Mouse (Mus musculus): Measurements from ENCODE around the gene Nrxn1.
"Not testable (repeated sequence)": the region's sequence is repeated elsewhere in the genome, so short reads cannot be mapped to it uniquely, and the experiment has no call there.

The Nrxn1 gene

DNA sequence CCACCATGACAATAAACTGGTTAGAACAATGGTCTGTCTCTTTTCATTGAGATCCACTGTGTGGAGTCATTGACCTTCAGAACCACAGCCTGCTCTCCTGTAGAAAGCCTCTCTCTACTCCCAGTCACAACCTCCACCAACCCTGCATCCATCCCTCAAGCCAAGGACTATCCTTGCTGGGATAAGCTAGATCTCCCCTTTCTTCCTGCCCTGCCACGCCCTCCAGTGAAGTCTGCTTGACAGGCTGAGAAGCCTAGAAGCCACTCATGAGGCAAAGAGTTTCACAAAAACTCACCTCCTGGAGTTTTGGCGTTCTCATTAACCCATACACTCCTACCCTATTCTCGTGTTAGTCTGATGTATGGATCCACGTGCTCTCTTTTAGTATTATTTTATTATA, 821.7 kb downstream of the Nrxn1 start:
- in situ Hi-C loops (cut with MseI, MboI) = no loop called here

DNA sequence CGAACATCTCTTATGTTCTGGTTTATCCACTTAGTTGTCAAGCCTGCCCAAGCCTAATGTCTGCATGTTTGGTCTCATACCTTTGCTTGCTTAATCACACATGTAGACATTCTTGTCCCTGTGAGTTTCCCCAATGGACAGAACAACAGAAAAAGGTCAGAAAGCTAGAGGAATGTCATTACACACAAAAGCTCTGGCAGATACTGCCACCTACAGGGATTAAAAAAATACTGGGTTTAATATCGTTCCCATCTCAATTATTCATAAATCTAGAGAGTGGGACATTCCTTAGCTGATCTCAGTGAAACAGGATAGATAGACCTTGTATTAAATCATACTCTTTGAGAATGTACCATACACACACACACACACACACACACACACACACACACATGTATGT, 823.7 kb downstream of the Nrxn1 start:
- in situ Hi-C loops (cut with MseI, MboI) = no loop called here

DNA sequence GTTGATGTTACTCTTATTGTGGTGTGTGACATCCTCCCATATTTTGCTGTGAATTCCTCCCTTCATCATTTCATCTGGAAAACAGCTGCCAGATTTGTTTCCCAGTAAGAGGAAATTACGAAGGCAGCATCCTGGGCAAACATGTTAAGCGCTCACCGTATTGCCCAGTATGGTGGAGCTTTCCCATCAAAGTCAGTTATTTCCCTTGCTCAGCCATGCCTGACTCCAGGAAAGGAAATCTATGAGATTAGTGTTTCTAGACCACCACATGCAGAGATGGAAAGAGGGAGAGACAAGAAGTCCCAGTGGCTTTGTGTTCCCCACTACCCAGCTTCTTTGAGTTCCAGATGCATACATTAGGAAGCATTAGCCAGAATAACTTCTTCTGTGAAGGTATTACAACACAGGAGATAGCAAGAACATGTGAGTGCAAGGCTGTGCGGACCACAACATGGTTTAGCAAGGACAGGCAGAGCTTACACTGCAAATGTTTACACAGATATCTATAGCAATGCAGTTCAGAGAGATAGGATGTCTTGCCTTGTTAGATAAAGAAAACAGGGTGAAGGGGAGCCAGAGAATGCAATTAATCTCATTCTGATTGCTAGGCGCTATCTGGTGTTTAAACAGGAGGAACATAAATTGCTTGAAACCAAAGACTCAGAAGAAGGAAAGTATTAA, 839.3 kb downstream of the Nrxn1 start:
- in situ Hi-C loops (cut with MseI, MboI) = no loop called here

DNA sequence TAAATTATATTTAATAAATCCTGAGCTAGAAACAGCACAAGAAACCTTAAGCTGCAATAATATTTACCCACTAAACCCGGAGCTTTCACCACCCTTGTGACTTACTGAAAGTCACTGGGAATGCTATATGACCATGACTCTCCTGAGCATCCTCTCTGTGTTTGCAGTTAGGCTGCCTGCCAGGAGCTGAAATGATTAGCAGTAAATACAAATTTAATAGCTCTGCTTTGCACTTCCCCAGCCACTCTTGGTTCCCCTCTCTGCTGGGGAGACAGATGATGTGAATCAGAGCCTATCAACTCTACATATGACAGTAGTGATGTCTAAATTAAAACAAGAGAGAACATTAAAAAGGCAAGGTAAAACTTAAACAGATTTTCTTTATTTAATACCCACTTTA, 840.7 kb downstream of the Nrxn1 start:
- in situ Hi-C loops (cut with MseI, MboI) = no loop called here

DNA sequence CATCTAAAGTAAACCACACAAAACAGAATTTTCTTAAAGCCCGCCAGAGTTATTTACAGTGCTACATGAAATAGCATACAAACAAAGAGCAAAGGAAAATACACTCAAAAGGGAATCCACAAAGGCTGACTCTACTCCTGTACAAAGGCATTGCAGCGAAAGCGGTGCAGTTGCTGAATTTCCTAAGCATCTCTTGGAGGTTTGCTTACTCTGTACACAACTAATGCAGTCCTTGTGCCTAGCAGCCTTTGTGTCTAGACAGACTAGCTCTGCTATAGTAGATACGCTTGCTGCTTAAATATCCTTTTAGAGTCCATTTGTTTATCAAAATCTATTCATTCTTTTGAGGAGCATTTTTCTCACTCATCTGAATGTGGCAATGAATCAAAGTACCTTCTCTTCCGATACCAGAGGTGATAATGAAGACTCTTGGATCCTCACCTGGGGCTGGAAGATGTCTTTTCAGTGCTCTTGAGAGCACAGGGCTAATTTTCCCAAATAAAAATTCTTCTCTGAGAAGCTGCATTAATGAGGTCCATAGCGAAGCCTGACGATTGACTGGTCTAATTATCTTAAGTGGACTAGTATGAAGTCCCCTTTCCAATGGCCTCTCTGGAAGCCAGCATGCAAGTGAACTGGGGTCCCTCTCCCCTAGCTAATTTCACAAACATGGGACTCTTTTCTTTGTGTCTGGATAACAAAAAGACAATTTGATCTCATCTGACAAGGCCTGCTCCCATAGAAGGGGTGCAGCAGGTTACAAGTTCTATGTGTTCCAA, 845.6 kb downstream of the Nrxn1 start:
- in situ Hi-C loops (cut with MseI, MboI) = no loop called here

DNA sequence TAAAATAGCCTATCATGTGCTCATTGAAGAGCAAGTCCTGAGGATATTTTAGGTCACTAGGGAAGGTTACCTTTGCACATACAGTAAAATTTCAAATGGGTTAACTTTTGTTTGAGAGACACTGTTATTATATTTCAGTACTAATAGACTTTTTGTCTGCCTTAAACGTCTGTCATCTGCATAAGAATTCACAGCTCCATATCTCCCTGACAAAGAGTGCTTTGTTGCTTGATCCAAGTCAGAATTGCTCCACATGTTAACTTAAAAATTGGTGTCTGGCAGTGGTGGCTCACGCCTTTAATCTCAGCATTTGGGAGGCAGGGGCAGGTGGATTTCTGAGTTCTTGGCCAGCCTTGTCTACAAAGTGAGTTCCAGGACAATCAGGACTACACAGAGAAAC, 848.5 kb downstream of the Nrxn1 start:
- in situ Hi-C loops (cut with MseI, MboI) = no loop called here

DNA sequence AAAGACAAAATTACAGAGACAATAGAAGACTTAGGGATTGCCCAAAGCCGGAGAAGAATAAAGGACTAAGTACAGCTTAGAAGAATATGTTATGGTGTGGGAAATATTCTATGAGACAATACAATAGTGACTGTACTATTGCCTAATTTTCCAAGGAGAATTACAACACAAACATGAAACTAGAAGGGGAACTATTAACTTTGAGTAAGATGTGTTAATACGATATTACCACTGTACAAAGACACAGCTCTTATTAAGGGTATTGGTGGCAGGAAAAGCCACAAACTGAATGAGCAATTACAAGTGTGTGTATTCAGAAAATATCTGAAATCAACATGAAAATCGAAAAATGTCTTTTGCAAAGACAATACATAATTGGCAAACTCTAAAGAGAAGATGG, 853.9 kb downstream of the Nrxn1 start:
- in situ Hi-C loops (cut with MseI, MboI) = no loop called here

DNA sequence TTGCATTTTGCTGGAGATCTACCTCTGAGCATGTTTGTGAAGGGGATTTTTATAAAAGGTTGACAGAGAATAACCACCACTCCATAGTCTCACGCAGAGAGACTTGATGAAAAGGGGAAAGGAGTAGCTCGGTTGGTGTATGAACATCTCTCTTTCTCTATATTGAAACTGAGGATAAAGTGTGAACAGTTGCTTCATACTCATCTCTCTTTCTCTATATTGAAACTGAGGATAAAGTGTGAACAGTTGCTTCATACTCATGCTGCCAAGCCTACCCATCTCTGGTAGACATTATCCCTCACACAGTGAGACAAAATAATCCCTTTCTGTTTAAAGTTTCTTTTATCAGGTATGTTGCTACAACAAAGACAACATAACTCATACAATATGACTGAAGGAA, 854.4 kb downstream of the Nrxn1 start:
- in situ Hi-C loops (cut with MseI, MboI) = no loop called here

DNA sequence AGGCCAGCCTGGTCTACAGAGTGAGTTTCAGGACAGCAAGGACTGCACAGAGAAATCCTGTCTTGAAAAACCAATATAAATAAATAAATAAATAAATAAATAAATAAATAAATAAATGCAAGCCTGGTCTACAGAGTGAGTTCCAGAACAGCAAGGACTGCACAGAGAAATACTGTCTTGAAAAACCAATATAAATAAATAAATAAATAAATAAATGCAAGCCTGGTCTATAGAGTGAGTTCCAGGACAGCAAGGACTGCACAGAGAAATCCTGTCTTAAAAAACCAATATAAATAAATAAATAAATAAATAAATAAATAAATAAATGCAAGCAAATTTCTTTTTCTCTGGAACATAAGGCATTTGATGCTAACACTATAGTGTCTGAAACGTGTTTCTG, 857.2 kb downstream of the Nrxn1 start:
- in situ Hi-C loops (cut with MseI, MboI) = not testable (repeated sequence)

DNA sequence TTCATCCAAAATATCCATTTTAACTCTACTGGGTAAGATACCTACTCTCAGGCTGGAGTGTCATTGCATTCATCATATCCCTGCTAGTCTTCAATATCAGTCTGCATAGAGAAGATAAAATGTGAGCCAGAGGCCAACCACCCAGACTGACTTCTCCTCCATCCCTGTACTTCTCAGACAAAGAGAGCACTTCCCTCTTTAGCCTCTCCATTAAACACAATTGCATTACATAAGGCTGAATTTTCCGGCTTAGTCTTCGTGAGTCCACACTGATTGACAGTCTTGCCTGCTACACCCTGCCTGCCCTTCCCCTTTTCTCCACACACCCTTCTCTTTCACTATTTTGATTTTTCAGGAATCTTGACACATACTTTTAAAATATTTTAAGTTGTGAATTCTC, 858.1 kb downstream of the Nrxn1 start:
- in situ Hi-C loops (cut with MseI, MboI) = no loop called here

DNA sequence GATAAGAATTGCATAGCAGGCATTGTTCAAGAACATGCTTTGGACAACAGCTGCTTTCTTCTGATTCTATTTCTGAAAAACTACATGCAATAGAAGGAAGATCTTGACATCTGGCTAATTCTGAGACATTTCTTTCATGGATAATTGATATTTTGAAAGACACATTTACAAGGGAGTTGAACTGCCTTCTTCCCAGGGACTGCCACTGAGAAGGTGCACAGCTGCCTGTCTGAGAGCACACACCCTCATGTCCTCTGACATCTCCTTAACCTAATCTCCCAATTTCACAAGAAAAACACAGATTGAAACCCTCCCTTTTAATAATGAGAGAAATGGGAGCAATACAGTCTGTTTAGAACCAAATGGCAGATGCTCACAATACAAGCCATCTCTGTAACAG, 884.3 kb downstream of the Nrxn1 start:
- in situ Hi-C loops (cut with MseI, MboI) = no loop called here

DNA sequence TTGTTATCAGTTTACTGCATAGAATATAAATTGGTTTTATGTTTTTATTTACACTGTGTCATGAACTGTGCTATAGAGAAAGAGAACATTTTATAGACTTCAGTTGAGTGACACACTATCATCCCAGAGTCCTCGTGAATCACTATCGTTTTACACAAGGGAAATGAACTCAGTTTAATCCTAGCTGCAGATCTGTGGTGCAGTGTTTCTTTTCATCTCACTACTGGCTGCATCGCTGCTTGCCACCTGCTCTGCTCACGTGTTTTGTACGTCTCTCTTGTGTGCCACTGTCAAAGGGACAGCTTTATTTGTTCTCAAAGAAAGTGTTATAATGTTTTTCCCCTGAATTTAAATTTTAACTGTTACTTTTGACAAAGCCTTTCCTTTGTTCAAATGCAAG, 885.3 kb downstream of the Nrxn1 start:
- in situ Hi-C loops (cut with MseI, MboI) = no loop called here

DNA sequence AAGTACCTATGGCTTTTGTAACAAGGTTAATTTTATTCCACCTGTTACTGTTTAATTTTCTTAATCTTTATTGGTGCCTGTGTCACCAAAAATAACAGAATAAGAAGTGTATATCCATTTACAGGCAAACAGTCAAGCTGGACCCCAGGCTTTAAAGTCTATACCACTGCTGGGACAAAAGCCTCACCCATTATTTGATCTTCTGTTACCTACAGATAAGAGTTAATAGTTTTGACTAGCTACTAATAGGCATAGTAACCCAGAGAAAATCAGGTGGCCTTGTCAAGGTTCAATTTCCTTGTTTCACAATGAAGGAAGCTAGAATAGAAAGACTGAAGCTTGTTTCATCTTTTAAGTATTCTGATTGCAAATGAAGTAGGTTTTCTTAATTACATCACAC, 888.9 kb downstream of the Nrxn1 start:
- in situ Hi-C loops (cut with MseI, MboI) = no loop called here

DNA sequence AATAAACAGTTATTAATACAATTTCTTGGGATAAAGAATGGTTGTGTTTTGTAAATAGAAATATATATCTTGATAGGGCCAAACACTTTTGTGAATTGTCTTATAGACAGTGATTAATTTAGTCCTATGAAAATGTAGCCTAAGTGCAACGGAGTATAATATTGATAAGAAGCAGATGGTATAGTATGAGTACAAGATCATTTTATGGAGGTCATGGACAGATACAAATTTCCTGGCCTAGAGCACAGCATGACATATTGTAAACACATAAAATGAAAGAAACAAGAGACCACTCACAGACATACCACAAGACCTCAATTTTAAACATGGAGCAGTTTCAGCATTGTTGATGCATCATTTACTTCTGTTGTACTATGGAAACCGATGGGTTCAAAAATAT, 890.1 kb downstream of the Nrxn1 start:
- in situ Hi-C loops (cut with MseI, MboI) = no loop called here

DNA sequence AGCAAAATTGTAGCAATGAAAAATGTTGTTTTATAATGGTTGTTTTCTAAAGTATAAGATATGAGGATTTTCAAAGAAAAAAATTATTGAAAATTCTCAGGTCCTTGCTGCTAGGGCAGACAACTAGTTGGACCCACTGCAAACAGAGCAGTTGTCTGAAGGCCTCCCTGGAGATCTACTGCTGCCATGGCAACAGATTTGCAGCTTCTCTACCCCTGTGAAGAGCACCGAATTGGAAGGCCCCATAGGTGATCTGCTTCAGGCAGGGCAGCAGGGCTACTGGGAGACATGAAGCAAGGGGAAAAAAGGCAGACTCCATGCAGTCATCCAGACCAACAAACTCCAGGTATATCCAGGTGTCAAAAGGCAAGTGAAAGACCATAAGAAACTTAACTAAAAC, 896.1 kb downstream of the Nrxn1 start:
- in situ Hi-C loops (cut with MseI, MboI) = no loop called here

DNA sequence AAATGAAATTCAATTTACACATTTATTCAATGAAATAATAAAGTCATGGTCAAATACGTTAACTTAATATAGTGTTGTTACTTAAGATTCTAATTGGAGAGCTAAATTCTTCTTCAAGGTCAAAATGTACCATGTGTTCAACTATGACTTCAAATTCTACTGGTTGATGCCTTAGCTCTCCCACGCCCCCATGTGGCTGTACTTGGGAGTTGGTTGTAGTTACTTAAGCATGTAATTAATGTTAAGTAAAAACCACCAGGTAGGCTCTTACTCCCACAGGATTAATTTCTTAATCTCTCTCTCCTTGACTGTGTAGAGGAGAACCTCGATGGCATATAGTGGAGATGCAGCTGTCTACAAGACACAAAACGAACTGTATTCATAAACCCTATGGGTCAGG, 951.3 kb downstream of the Nrxn1 start:
- in situ Hi-C loops (cut with MseI, MboI) = no loop called here

DNA sequence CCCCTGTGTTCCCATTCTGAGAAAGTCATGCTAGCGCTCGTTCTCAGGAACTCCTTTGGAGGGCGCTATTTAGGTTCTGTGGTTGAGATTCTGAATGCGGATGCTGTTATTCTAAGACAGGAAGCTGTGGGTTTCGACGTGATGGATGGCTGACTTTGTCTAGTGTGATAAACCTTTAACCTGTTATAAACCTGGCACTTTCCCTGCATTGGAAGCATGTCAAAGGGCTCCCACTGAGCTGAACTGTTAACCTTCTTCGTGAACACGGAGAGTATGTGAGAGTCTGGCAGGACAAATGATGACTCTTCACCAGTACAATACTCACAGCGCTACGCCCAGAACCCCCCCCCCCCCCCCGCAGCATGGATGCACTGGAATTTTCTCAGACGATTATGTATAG, 962.0 kb downstream of the Nrxn1 start:
- in situ Hi-C loops (cut with MseI, MboI) = no loop called here

DNA sequence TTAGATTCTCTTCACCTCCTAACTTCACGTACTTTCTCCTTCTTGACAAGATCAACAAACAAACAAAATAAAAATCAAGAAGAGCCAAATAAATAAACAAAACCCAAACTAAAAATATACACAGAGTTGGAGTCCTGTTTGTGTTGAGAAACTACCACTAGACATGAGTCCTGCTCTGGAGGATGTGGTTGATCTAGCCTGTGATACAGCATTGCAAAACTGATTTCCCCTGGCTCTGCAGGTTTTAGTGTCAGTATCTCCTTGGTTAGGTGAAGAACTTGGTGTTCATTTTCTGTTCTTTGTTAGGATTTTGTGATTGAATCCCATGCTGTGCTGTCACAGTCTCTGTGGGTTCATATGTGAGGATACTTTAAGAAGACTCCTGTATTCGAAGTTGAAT, 963.7 kb downstream of the Nrxn1 start:
- in situ Hi-C loops (cut with MseI, MboI) = no loop called here

DNA sequence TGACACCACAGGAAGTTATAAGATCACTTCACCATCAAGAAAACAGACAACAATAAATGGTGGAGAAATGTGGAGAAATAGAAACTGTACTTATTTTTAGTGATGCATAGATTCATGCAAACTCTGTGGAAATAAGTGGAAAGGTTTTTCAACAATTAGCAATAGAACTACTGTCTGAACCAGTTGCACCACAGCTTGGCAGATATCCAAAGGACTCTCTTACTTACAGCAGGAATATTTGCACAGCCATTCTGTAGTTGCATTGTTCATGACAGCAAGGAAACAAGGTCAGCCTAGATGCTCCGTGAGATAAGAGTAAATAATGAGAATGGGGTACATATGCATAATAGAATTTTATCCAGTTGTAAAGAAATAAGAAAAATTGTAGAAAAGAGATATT, 965.3 kb downstream of the Nrxn1 start:
- in situ Hi-C loops (cut with MseI, MboI) = no loop called here

DNA sequence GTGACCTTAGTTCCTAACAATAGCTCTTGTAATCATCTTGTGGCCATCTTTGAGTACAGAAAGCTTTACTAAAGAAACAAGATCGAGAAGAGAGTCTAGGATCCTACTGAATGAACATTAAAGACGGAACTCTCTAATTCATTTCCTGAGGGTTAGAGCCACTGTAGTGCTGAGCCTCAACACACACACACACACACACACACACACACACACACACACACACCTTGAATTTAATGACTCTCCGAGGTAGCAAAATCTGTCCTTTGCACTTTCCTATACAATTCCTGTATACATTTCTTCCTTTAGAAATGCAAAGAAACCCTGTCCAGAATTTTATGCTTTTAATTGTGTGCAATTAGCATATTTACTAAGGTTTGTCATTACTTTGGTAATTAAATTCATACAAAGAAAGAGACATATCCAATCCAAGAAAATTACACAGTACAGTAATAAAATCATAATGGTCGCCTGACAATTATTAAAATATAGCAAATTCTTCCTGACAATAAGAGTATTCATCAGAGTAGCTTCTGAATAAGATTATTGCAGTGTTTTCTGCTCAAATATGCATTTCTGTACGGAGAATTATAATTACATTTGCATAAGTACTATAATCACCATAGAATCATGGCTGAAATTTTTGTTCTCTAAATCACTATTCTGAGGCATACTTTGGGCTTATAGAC, 969.9 kb downstream of the Nrxn1 start:
- in situ Hi-C loops (cut with MseI, MboI) = no loop called here

DNA sequence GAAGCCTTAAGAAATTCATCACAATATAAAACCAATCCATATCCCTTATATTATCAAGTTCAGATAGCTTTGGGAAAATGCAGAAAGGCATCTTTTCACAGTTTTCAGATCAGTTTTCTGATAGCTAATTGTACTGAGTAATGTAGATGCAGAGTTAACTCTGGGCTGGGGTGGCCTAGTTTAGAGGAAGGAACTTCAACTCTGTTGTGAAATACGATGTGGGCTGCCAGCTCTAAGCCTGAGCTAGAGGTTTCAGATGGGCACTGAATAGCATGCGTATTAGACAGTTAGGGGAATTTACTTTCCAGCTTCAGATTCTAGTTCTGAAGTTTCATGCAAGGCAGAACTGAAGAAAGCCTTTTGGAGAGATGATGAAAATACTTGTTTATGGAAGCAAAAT, 976.6 kb downstream of the Nrxn1 start:
- in situ Hi-C loops (cut with MseI, MboI) = no loop called here

DNA sequence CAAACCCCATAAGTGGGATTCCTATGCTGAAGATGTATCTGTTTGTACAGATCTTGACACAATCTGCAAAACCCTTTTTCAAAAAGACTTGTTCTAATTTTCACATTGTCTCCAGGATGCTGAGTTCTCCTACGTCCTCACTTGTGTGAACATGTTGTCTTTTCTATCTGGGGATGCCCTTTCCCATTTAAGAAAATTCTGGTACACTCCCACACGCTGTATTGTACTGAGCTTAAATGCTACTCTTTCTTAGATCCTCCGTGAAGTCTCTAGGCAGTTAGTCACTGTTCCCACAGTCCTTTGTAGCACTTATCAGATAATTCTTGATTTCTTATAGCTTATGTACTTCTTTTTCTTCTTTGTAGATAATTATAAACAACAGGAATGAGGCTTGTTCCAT, 997.9 kb downstream of the Nrxn1 start:
- in situ Hi-C loops (cut with MseI, MboI) = no loop called here

DNA sequence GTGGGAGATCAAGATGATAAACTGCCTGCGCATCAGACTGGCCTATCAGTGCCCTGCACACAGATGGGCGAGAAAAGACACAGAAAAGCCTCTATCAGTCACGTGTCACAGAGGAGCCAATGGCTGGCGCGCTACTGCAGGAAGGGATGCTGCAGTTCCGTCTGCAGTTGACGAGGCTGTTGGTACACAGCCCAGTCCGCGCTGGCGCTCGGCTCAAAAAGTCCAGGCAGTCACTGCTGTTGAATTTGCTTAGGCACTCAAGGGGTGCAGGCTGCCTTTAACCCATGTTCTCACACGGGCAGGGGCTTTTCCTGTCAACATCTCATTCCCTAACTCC, 1004.6 kb downstream of the Nrxn1 start:
- in situ Hi-C loops (cut with MseI, MboI) = no loop called here
